Mouse (Mus musculus) embryo, embryonic 11 days (tissue): Measurements from ENCODE around the gene Mgp.
"Not testable (repeated sequence)": the region's sequence is repeated elsewhere in the genome, so short reads cannot be mapped to it uniquely, and the experiment has no call there.

Experiments
- DNase-seq: peaks from one replicate; pipeline ENCODE4 v3.0.0-alpha.2; 2015

Gene Mgp

DNA sequence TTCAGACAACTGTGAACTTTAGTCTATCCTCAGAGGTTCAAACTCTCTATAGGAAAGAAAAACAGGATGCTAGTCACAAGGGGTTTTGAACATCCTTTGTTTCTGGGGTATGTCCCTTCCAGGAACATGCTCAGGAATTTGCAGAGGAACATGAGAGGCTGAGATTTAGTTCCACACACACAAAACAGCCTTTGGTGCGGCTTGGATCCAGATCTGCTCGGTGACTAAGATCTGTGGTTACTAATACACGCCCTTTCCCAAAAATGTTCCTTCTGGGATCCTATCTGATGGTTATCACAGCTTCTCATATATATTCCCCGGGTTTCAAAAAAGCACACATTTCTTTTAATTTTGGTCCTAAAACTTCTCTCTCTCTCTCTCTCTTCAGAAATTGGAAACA lies 22.2 kb upstream of the Mgp start:
- DNase-seq: no peak

DNA sequence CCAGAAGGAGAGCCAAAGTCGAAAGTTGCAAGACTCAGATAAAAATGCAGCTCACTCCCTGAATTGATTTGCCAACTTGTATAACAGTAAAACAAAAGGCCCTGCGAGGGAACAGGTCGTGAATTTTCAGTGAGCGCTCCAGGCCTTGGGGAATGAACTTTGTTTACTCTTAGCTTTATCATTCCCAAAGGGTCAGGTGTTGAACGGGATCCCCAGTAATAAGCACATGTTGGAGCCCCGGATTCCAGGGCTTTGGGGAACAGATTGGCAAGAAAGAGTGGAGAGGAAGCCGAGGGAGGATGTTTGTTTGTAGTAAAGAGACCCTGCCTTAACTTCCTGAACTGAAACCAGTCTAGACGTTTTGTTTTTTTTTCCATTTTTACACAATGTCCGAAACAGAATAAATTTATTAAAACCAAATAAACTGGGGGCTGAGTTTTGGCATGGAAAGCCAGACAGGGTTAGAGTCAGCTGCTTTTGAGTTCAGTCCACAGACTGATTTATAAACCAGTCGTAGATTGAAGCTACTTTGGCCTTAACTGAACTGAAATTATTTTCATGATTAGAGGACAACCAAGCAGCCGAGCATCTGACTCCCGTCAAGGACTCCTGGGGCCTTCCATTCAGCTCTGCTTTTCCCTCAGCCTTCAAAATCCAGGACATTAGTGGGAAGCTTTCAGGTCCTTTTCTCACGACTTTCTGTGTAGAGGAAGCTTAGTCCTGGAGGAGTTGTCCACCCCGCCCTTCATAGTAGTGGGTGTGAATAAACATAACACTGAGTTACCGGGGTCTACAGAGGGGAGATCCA lies 19.1 kb upstream of the Mgp start:
- no peak for DNase-seq

DNA sequence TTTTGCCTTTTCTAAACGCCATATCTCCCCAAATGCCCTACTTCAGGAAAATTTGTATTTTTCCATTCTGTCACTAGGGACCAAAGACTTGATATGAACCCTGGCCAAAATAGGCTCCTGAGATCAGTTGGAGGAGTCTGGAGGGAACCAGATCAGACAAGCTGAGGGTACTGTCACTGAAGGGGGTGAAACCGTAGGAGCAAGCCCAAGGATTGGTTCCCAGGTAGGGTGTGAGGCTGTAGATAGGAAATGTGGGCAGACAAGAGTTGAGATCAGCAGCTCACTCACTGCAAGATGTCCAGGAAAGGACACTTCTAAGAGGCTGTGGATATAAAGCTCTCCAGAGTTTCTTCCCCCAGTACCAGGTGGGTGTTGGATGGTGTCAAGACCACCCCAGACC lies 16.4 kb upstream of the Mgp start:
- no peak for DNase-seq

DNA sequence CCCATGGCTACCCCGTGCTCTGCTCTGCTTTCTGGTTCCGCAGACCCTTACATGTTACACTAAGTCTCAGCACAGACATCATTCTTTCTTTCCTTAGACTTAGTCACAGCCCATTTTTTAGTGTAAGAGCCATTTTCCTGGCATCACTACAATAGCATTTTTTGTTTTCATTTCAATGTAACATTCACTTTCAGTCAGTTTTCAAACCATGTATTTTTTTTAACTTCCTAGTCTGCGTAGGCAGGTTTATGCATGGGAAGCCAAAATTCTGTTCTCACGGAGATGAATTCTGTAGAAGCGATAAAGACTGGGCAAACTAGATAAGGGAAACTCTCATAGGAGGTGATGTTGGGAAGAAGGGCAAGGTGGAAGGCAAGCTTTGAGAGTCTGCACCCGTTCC lies 13.9 kb upstream of the Mgp start:
- DNase-seq: no peak

DNA sequence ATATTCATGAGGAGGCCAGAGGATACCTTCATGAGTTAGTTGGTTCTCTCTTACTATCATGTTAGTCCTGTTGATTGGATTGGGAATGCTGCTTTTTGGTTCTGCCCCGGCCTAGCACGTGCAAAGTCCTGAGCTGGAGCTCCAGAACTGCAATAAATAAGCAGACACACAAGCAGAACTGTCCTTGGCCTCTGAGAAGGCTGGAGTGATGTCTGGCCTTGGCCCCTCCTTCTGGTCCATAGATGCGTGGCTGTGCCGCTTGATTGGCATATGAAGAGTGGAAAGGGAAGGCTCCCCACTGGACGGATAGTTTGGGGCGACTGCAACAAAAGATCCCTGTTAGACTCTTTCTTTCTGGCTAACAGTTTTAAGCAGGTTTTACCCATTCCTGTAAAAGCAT lies 13.4 kb upstream of the Mgp start:
- no peak for DNase-seq

DNA sequence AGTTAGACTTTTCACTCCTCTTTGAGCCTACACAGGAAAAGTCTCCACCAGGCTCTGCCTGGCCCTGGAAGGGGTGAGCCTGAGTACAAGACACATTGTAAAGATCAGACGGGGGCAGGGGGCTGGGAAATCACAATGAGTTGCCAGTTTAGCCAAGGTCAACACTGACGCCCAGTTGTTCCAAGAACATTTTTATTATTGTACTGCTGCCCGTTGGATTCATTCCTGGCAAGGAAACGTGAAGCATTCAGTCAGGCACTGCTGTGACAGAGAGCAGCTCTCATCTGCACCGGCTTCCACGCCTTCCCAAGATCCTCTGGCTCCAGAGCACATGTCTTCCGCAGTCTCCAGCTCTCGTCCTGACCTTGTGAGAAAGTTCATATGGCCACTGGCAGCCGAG lies 12.2 kb upstream of the Mgp start:
- DNase-seq: no peak

DNA sequence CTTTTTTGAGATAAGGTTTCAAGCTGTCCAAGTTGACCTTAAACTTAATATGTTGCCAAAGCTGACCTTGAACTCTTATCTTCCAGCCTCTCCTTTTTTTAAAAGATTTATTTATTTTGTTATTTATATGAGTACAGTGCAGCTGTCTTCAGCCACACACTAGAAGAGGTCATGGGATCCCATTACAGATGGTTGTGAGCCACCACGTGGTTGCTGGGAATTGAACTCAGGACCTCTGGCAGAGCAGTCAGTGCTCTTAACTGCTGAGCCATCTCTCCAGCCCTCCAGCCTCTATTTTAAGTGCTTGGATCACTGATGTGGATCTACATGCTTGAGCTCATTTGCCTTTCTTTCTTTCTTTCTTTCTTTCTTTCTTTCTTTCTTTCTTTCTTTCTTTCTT lies 9.1 kb upstream of the Mgp start:
- not testable (repeated sequence) for DNase-seq

DNA sequence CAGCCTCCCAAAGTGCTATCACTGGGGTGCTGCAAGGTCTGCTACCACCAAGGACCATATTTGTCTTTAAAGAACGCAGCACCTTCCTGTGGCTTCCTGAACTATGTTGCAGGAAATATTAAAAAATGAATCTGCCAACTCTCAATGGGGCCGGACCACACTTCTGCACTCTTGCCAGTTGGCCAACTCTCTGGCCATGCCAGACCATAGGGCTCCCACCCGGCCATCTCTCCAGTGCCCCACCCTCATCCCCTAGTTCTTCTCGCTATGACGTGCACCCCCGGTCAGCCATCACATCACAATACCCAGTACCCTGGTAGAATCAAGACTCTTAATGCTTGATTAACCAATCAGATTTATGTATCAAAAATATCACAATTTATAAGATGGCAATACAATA lies 8.3 kb upstream of the Mgp start:
- no peak for DNase-seq

- no peak for DNase-seq
Observed at GRCm38 (mm10) chr6:136883431-136883915, 7.8 kb upstream of the Mgp start.

GRCm38 (mm10) chr6:136881678-136882077 lies 6.1 kb upstream of the Mgp start:
- DNase-seq: peak; percentile 24

GRCm38 (mm10) chr6:136874599-136874998 lies 1.0 kb downstream of the Mgp start:
- no peak for DNase-seq

GRCm38 (mm10) chr6:136868921-136869320 lies 6.7 kb downstream of the Mgp start:
- no peak for DNase-seq

DNA sequence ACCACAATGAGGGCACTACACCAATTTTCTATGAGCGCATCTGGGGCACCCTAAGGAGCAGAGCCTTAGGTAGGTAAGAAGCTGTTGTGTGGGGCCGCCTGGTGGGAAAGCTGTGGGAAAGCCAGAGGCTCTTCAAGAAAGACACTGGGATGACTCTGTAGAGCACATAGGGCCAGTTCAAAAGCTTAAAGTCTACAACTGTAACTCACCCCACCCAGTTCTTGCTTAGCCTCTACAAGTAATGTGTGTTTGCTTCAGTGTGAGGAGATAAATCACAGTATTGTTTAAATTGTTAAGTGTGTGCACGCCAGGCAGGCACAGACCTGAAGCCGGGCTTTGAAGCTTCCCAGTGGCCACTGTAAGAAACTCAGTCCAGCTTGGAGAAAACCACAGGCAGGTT lies 9.5 kb downstream of the Mgp start:
- no peak for DNase-seq

- DNase-seq: no peak
Observed at GRCm38 (mm10) chr6:136865360-136865759, 10.3 kb downstream of the Mgp start.

DNA sequence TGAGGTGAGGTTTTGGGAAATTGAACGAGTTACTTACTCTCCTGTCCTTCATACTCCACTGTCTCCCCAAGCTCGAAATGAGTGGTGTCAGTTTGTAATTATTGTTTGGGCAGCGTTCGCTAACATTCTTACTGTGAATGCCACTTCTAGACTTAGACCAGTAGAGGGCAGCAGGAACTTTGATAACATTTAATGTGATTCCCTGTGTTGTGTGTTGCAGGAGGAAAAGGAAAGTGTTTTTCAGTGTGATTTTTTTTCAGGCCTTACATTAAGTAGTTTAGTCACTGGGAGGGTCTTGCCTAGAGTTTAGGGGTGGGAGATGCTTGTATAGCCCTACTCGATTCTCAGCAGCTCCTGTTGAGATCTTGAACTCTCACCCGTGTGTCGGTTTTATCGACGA lies 14.6 kb downstream of the Mgp start:
- DNase-seq: peak; percentile 84

GRCm38 (mm10) chr6:136858420-136858819 lies 17.2 kb downstream of the Mgp start:
- DNase-seq: no peak

- DNase-seq: no peak
Observed at GRCm38 (mm10) chr6:136857873-136858260, 17.8 kb downstream of the Mgp start.

GRCm38 (mm10) chr6:136857186-136857872 lies 18.3 kb downstream of the Mgp start, which contains the start of gene Art4:
Gene Art4 (minus strand): TSS chr6:136857733.
- peak; percentile 28 for DNase-seq

DNA sequence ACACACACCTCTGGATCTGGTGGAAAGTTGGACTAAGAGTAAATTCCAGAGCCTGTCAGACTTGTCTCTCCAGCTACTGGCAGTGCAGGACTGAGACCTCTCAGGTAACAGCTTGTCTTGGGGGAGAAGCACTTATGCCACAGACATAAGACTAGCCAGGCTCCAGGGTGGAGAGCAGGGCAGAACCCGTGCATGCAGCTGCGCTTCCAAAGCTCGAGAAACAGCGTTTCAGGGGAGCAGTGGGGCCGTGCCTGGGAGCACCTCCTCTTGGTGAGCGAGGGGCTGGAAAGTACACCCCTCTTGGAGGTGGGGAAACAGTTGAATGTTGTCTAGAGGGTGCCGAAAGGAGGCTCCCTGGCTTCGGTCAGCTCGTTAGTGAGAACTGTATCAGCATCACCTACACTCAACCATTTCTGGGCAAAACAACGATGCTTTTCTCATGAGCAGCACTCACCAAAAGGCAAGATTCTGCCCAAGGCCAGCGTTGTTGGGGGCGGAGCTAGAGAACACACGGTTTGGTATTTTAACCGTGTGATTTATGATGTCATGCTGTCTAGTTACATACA lies 19.5 kb downstream of the Mgp start:
- peak; percentile 47 for DNase-seq

DNA sequence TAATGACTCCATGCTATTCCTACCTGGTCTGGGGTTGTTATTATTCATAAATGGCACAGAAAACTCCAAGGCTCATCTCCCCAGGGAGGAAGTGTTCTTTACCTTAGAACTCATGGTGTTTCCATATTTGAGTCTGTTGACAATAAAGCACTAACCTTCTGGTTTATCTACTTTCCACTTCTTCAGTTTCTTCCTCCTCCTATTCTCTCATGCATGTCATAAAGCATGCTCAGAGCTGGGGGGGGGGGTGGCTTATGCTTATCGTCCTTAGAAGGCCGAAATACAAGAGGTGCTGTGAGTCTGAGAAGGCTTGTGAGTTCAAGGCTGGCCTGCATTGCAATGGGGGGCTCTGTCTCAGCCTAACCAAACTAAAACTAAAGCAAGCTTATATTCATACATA lies 20.4 kb downstream of the Mgp start:
- no peak for DNase-seq

GRCm38 (mm10) chr6:136854361-136854781 lies 21.3 kb downstream of the Mgp start:
- DNase-seq: no peak

DNA sequence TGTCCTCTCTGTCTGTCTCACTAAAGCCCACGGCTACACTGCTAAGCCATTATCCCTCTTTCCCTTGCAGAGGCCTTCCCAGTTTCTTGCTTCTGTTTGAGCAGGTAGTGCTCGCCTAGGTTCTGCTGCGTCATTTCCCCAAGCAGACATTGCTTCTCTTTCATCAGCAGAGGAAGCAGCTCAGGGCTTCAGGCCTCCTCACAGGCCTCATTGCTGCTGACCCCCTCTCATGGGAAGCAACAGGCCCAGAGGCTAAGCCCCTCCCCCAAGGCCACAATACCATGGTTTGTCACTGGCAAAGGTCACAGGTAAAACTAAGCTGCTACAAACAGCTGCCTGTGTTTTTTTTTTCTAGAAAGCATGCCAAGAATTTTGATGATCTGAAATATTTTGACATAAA lies 22.9 kb downstream of the Mgp start:
- DNase-seq: peak; percentile 59

- DNase-seq: no peak
Observed at GRCm38 (mm10) chr6:136852348-136852747, 23.3 kb downstream of the Mgp start.

DNA sequence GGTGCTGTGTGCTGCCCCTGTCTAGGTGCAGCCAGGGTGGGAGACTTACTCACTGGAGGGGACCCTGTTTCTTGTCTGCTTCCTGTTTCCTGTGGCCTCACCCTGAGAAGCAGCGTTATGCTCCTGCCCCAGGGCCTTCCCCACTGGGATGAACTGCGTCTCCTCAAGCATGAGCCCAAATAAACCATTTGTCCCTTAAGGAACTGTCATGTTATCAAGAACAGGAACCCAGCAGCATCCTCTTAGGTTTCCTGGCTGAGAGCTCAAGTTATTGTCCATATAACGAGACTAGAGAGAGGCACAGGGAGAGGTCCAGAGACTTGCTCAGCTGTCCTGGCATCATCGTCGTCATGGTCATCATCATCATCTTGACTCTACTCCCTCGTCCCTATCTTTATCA lies 25.4 kb downstream of the Mgp start:
- DNase-seq: no peak
